Mouse (Mus musculus) small intestine, adult 2 months (tissue): ENCODE data around the gene Kif1a.
A peak's percentile ranks its signal among the peaks of the same experiment; 100 is the strongest.

Experiments used
- CTCF ChIP-seq: fragments of 200-500 bp; IDR thresholded peaks from 2 replicates; pipeline ENCODE4 v1.5.1; 2012; ENCODE audit warnings: low read depth, mild to moderate bottlenecking, control low read depth, inconsistent platforms, low read length, moderate library complexity, mixed read lengths; ENCODE audit not compliant: insufficient replicate concordance, insufficient read length; ENCODE audit errors: extremely low read depth
- POLR2A ChIP-seq: fragments of 200-500 bp; IDR thresholded peaks from 2 replicates; pipeline ENCODE4 v1.6.1; 2012; ENCODE audit warnings: low read depth, mild to moderate bottlenecking, control low read depth, inconsistent platforms, low read length, moderate library complexity

GRCm38 (mm10) chr1:93080930-93081589 lies 20.7 kb downstream of the Kif1a start:
- TF ChIP-seq CTCF (peak; percentile 70; the same call in 1 of the 2 replicates), POLR2A (no peak)
